Mouse (Mus musculus) lung, adult 2 months (tissue): ENCODE data around the gene Cldn34c2. TPM values are rescaled to one million over a fixed set of nuclear protein-coding genes. Genes with fewer than 3 reads are reported as not detected.
"Not testable (repeated sequence)": the region's sequence is repeated elsewhere in the genome, so short reads cannot be mapped to it uniquely, and the experiment has no call there.

Source experiments
- DNase-seq: peaks from one replicate; pipeline ENCODE4 v3.0.0; 2022
- H3K4me1 ChIP-seq: fragments of 200-500 bp; 2 replicates; pipeline ENCODE4 v1.6.1; 2011; ENCODE audit warnings: low read length; ENCODE audit not compliant: control insufficient read depth, insufficient read depth
- H3K4me3 ChIP-seq: fragments of 200-500 bp; replicated peaks from 2 replicates; pipeline ENCODE3; 2011; ENCODE audit warnings: low read depth, mild to moderate bottlenecking, control low read depth, low read length; ENCODE audit errors: extremely low read depth
- WGBS: fragments of 180-500 bp; shearing (Covaris S2); methylation state at CpG from one replicate; pipeline ENCODE4 v1.1.7; 2018; 5-methylcytosine and 5-hydroxymethylcytosine counted together
- polyA plus RNA-seq: library from polyadenylated mRNA; depleted of rRNA; stranded (reverse); fragments of >200 nt; gene quantifications from 2 replicates; pipeline ENCODE4 v1.2.3, GENCODE M21; 2012; rRNA removed

Gene Cldn34c2
- polyA plus RNA-seq = not detected in 2 replicates

DNA sequence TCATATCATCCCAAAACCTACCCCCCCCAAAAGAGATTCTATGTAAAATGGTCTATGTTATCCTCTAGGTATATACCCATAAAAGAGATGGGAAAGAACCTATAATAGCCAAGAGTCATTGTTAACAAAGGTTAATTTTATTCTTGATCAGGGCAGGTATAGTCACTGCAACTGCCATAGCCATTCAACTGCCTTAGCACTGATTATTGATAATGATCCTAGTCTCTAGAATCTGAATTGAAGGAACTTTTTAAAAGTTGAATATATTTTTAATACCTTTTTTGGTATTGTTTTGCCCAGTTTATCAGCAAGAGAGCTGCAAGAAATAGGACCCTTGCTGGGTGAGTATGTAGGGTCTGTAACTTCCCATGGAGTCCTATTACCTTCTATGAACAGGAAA is at the start of gene Cldn34c2:
Gene Cldn34c2 (plus strand): TSS at position 301 of the 400 bp plus-strand sequence.
- H3K4me1 ChIP-seq, DNase-seq, H3K4me3 ChIP-seq: not testable (repeated sequence)

DNA sequence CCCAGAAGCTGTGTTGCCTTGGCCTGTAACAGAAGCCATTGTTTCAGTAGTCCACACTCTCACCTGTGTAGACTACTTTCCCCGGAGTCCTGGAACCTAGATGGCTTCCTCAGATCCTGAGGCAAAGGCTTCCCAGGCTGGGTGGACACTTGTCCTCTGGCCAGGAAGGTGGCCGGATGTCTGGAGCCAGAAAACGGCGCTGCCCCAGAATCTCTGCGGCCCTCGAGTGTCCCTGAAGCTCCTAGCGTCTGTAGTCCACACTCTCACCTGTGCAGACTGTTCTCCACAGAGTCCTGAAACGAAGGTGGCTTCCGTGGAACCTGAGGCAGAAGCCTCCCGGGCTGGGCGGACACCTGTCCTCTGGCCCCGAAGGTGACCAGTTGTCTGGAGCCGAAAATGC is 30.1 kb upstream of the Cldn34c2 start:
- H3K4me3 ChIP-seq, DNase-seq, H3K4me1 ChIP-seq: not testable (repeated sequence)
- WGBS = 83% methylated on average over 13 of the region's 13 CpGs

DNA sequence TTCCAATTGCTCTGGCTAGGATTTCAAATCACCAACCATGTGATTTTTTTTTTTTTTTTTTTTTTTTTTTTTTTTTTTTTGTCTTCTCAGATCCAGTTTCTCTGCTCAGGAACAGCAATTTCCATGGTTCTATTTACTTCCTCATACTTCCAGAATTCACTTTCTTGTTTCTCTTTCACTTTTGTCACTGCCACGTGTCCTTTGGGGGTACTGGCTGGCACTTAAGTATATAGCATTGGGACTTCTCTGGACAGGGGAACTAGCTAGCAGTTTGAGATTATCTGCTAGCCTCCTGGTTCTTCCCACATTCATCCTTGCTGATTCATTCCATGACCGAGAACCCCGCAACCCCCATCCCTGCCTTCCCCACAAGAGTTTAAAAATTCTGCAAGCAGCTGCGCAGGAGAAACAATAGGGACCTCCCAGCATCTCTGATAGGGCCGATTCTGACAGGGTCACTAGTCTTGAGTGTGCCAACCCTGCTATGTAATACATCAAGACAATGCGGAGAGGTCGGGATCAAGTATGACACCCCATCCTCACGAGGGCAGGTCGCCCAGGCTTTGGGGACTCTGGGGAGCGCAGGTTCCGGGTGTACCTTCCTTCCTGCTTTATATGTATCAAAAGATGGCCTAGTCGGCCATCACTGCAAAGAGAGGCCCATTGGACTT is 30.8 kb downstream of the Cldn34c2 start:
- peak; percentile 9 for DNase-seq
- H3K4me3 ChIP-seq, H3K4me1 ChIP-seq: not testable (repeated sequence)
- WGBS = 86% methylated on average over 11 of the region's 12 CpGs

Other genes starting within 250 kb of the Cldn34c2 start
- gene Gm17467, start 123.1 kb downstream of the Cldn34c2 start, polyA plus RNA-seq = not detected in 2 replicates
- not detected in 2 replicates for gene Cldn34c3, start 212.0 kb downstream of the Cldn34c2 start, polyA plus RNA-seq